ENCODE assay signal across 21 mouse cellular contexts in genomic region chr1:64081791-64082190, GRCm38 (mm10). TPM values are rescaled to one million over a fixed set of nuclear protein-coding genes. Genes with fewer than 3 reads are reported as not detected.
A peak's percentile ranks its signal among the peaks of the same experiment; 100 is the strongest.
DNase-seq lines count a peak whose midpoint lies in the region; ATAC-seq and TF ChIP-seq lines count a peak whose summit lies in the region.
"Had no signal": no experiment of that assay in that cellular context is flagged by ENCODE, and none has a peak within 500 bp of the region (broad histone marks: within the 10 kb centered on the region; RNA-seq: fewer than 3 reads in every experiment).

No protein-coding gene starts in this region.

- peak overlapping the region; percentile 51 for H3K9ac ChIP-seq in MEL (ENCODE audit: control insufficient read depth, low read depth, low read length, poor library complexity, severe bottlenecking)
- no peak overlapping the region for H3K9ac ChIP-seq in intestine, postnatal 0 days (ENCODE audit: low read depth, low read length)
- H3K9ac ChIP-seq: heart, embryonic 12.5 days; hindbrain, embryonic 15.5 days had no signal

- TF ChIP-seq POLR2A in MEL (IDR thresholded peaks at IDR 0.05; ENCODE audit: control insufficient read depth in 1 of 2, insufficient read depth in 1 of 2, low read depth in 1 of 2, low read length in 2 of 2, poor library complexity in 1 of 2), result no peak

- WGBS in intestine, postnatal 0 days, result 66% methylated on average over 1 of the region's 1 CpGs

- no peak overlapping the region for H3K4me2 ChIP-seq in intestine, postnatal 0 days (replicated peaks; ENCODE audit: low read depth)
- H3K4me2 ChIP-seq: heart, embryonic 12.5 days; hindbrain, embryonic 15.5 days had no signal

- H3K27me3 ChIP-seq in MEL (ENCODE audit: control insufficient read depth in 1 of 2, insufficient read depth in 2 of 2, low read length in 2 of 2), result no peaks in the 10 kb centered on the region
- no peaks in the 10 kb centered on the region for H3K27me3 ChIP-seq in intestine, postnatal 0 days (replicated peaks; ENCODE audit: control insufficient read depth, insufficient read depth, low read length)
- H3K27me3 ChIP-seq: heart, embryonic 12.5 days; hindbrain, embryonic 15.5 days had no signal

- H3K79me2 ChIP-seq in MEL (ENCODE audit: control insufficient read depth, insufficient read depth, low read length, poor library complexity), result peaks cover 3% of the 10 kb centered on the region; the same call in 1 of the 2 replicates

- peaks cover 30 to 50% of the 10 kb centered on the region in 2 experiments for H3K4me1 ChIP-seq in MEL (ENCODE audit: control insufficient read depth in 1 of 2, insufficient read depth in 2 of 2, low read length in 2 of 2)
- peaks cover 5% of the 10 kb centered on the region; the same call in 1 of the 2 replicates for H3K4me1 ChIP-seq in intestine, postnatal 0 days (replicated peaks; ENCODE audit: control insufficient read depth, insufficient read depth, low read length)

- no peak for TF ChIP-seq CTCF in left cerebral cortex, adult 2 months (IDR thresholded peaks at IDR 0.05)
- no peak for TF ChIP-seq CTCF in MEL (IDR thresholded peaks at IDR 0.05 in 2 of 3, conservative IDR thresholded peaks at IDR 0.05 in 1 of 3; ENCODE audit: control insufficient read depth in 1 of 3, insufficient read depth in 1 of 3, low read depth in 2 of 3, low read length in 3 of 3, poor library complexity in 1 of 3, severe bottlenecking in 1 of 3)
- TF ChIP-seq CTCF in intestine, postnatal 0 days (IDR thresholded peaks at IDR 0.05; ENCODE audit: low read depth), result no peak

- no peak for TF ChIP-seq RAD21 in MEL (IDR thresholded peaks at IDR 0.05; ENCODE audit: low read depth, low read length)

- intact Hi-C loops in left cerebral cortex, adult 2 months (cut with DNase I), result no loop called here

- no peak overlapping the region for H3K4me3 ChIP-seq in left cerebral cortex, adult 2 months
- peak overlapping the region; percentile 35 to 45 for H3K4me3 ChIP-seq in MEL (ENCODE audit: control insufficient read depth in 1 of 2, insufficient read depth in 1 of 2, low read depth in 2 of 2, low read length in 2 of 2)
- no peak overlapping the region for H3K4me3 ChIP-seq in intestine, postnatal 0 days (ENCODE audit: low read depth, low read length)
- H3K4me3 ChIP-seq: forebrain, embryonic 10.5 days; heart, adult 2 months; heart, embryonic 12.5 days; hindbrain, embryonic 10.5 days; hindbrain, embryonic 15.5 days had no signal

- H3K36me3 ChIP-seq in MEL (ENCODE audit: control insufficient read depth in 1 of 2, insufficient read depth in 2 of 2, low read length in 2 of 2), result peaks cover 0 to 73% of the 10 kb centered on the region in 2 experiments; a peak in 2 of 4 replicates
- peaks cover 14% of the 10 kb centered on the region for H3K36me3 ChIP-seq in intestine, postnatal 0 days (ENCODE audit: control insufficient read depth, insufficient read depth)
- H3K36me3 ChIP-seq: G1E had no signal

- H3K27ac ChIP-seq in left cerebral cortex, adult 2 months, result peak overlapping the region; percentile 69
- H3K27ac ChIP-seq in MEL (ENCODE audit: control insufficient read depth, low read depth, low read length), result peak overlapping the region; percentile 94
- H3K27ac ChIP-seq in intestine, postnatal 0 days (ENCODE audit: low read depth, low read length), result peak overlapping the region; percentile 37
- H3K27ac ChIP-seq: forebrain, embryonic 10.5 days; heart, adult 2 months; hindbrain, embryonic 10.5 days; hindbrain, embryonic 15.5 days had no signal

- no peak for DNase-seq in left cerebral cortex, adult 2 months (ENCODE audit: extremely low spot score in 1 of 2, low spot score in 2 of 2)
- DNase-seq in left cerebral cortex, adult 18-20 months (ENCODE audit: low spot score in 2 of 2), result no peak
- DNase-seq in MEL (ENCODE audit: low read depth, low spot score), result no peak
- DNase-seq in induced T-regulatory cell, adult 2 months (ENCODE audit: low read depth), result peak; percentile 37
- no peak for DNase-seq in right cerebral cortex, postnatal 14 days
- DNase-seq in lung, postnatal 10 days, result no peak
- no peak for DNase-seq in cerebellum, postnatal 4 days (ENCODE audit: low spot score in 2 of 2)
- DNase-seq: adrenal gland, postnatal 14 days; cerebellum, adult 11-12 months; cerebellum, adult 9-10 months; cerebellum, postnatal 25 days; gastrocnemius, postnatal 10 days; heart, adult 2 months; kidney, adult 11 months had no signal

- ATAC-seq in intestine, postnatal 0 days, result peak; percentile 63; the same call in 1 of the 2 replicates
- ATAC-seq: forebrain, embryonic 14.5 days had no signal

- TF ChIP-seq EP300 in MEL (IDR thresholded peaks at IDR 0.05; ENCODE audit: low read depth in 1 of 2, low read length in 2 of 2), result no peak; a peak in 1 of 4 replicates

- H3K9me3 ChIP-seq in MEL (replicated peaks; ENCODE audit: insufficient read depth, low read length), result no peaks in the 10 kb centered on the region
- no peaks in the 10 kb centered on the region for H3K9me3 ChIP-seq in intestine, postnatal 0 days (ENCODE audit: control insufficient read depth)
- H3K9me3 ChIP-seq: forebrain, embryonic 10.5 days; G1E; heart, embryonic 12.5 days; hindbrain, embryonic 10.5 days; hindbrain, embryonic 15.5 days had no signal

TF ChIP-seq in MEL, 35 proteins besides CTCF, POLR2A, EP300 and RAD21:
- TF ChIP-seq CHD1 (IDR thresholded peaks at IDR 0.05; ENCODE audit: low read depth, low read length) (0 out of 2 replicates have a peak, but pooled peaks have one; percentile 74), POLR2AphosphoS2 (IDR thresholded peaks at IDR 0.05; ENCODE audit: low read length) (no peak), MXI1 (IDR thresholded peaks at IDR 0.05; ENCODE audit: low read depth, low read length) (peak; percentile 28; the same call in 1 of the 2 replicates)

RNA-seq across cellular contexts. Expression of gene Klf7, which starts 40.3 kb away (rescaled TPM):
- 10 to 100 TPM; 41.1 to 46.5 TPM for total RNA-seq in left cerebral cortex, adult 2 months (2021)
- total RNA-seq in left cerebral cortex, adult 18-20 months (2021), result 10 to 100 TPM; 36.9 to 38.5 TPM
- total RNA-seq in MEL (2012; rRNA removed), result 1.6 and 2.7 TPM in 2 replicates
- polyA plus RNA-seq in MEL (2012; ENCODE audit: insufficient read depth in 1 of 2, insufficient read length in 2 of 2, low read depth in 1 of 2, low replicate concordance in 2 of 2, missing spikeins in 1 of 2), result 1 to 10 TPM in 1 of 2 experiments, not detected in 1; 3.1 TPM
- polyA plus RNA-seq in intestine, postnatal 0 days (2015; fragmentation: Nextera tagmentation; extraction: Ambion mirVana), result 11.3 and 11.9 TPM in 2 replicates
- polyA plus RNA-seq: G1E had no signal

Comparison
In these comparisons a context has a peak if more than half of its experiments do, and no peak if none do; other contexts are left out.
1. H3K27ac ChIP-seq: peak in every context shown above with its lines; median percentile 94 in MEL; 69 in left cerebral cortex, adult 2 months; 37 in intestine, postnatal 0 days.
2. H3K4me3 ChIP-seq: peak in MEL (2 of 2); none in left cerebral cortex, adult 2 months (single experiment) and intestine, postnatal 0 days (single experiment).
3. RNA of gene Klf7, which starts 40.3 kb away (total RNA-seq): 41.1 to 46.5 TPM in left cerebral cortex, adult 2 months and 36.9 to 38.5 TPM in left cerebral cortex, adult 18-20 months; 1.6 to 2.7 TPM in MEL; every median in the first group is over 10 times any median in the second.